Mouse (Mus musculus): ENCODE results near the gene Prr22.

The Prr22 gene

GRCm38 (mm10) chr17:56761077-56761476 lies 9.0 kb upstream of the Prr22 start:
- no peak for DNase-seq (ENCODE audit: low spot score in 2 of 2)

- DNase-seq (ENCODE audit: low spot score in 2 of 2) = peak; percentile 70 to 85
Observed at GRCm38 (mm10) chr17:56761991-56762410, 8.0 kb upstream of the Prr22 start.

GRCm38 (mm10) chr17:56762769-56763731 lies 7.0 kb upstream of the Prr22 start:
- DNase-seq (ENCODE audit: low spot score in 2 of 2) = peak; percentile 46 to 49

- DNase-seq (ENCODE audit: low spot score in 2 of 2) = no peak
Observed at GRCm38 (mm10) chr17:56763741-56764250, 6.3 kb upstream of the Prr22 start.

- peak; percentile 86 to 90 for DNase-seq (ENCODE audit: low spot score in 2 of 2)
Observed at GRCm38 (mm10) chr17:56764474-56765354, 5.3 kb upstream of the Prr22 start, which contains the start of gene Dus3l. TSS of gene Dus3l (plus strand) at chr17:56764757.

- no peak for DNase-seq (ENCODE audit: low spot score in 2 of 2)
Observed at GRCm38 (mm10) chr17:56765431-56765830, 4.6 kb upstream of the Prr22 start.

GRCm38 (mm10) chr17:56766631-56767405 lies 3.2 kb upstream of the Prr22 start:
- no peak for DNase-seq (ENCODE audit: low spot score in 2 of 2)

- no peak for DNase-seq (ENCODE audit: low spot score in 2 of 2)
Observed at GRCm38 (mm10) chr17:56767531-56768135, 2.4 kb upstream of the Prr22 start.

GRCm38 (mm10) chr17:56768941-56769340 lies 1.1 kb upstream of the Prr22 start:
- DNase-seq (ENCODE audit: low spot score in 2 of 2) = no peak

GRCm38 (mm10) chr17:56777568-56777967 lies 7.5 kb downstream of the Prr22 start:
- no peak for DNase-seq (ENCODE audit: low spot score in 2 of 2)

- DNase-seq (ENCODE audit: low spot score in 2 of 2) = no peak
Observed at GRCm38 (mm10) chr17:56778779-56779362, 8.8 kb downstream of the Prr22 start.

- no peak for DNase-seq (ENCODE audit: low spot score in 2 of 2)
Observed at GRCm38 (mm10) chr17:56780291-56780978, 10.4 kb downstream of the Prr22 start.

- DNase-seq (ENCODE audit: low spot score in 2 of 2) = no peak
Observed at GRCm38 (mm10) chr17:56788886-56789285, 18.8 kb downstream of the Prr22 start.

- no peak for DNase-seq (ENCODE audit: low spot score in 2 of 2)
Observed at GRCm38 (mm10) chr17:56789286-56789685, 19.2 kb downstream of the Prr22 start.

GRCm38 (mm10) chr17:56792588-56792987 lies 22.5 kb downstream of the Prr22 start:
- no peak for DNase-seq (ENCODE audit: low spot score in 2 of 2)

GRCm38 (mm10) chr17:56793614-56794319 lies 23.7 kb downstream of the Prr22 start:
- DNase-seq (ENCODE audit: low spot score in 2 of 2) = no peak

- no peak for DNase-seq (ENCODE audit: low spot score in 2 of 2)
Observed at GRCm38 (mm10) chr17:56799276-56799675, 29.2 kb downstream of the Prr22 start.

- DNase-seq (ENCODE audit: low spot score in 2 of 2) = no peak
Observed at GRCm38 (mm10) chr17:56802065-56802464, 32.0 kb downstream of the Prr22 start.

- no peak for DNase-seq (ENCODE audit: low spot score in 2 of 2)
Observed at GRCm38 (mm10) chr17:56804952-56805351, 34.9 kb downstream of the Prr22 start.

Data from urinary bladder, postnatal 36 days (tissue).